Mouse (Mus musculus) kidney, embryonic 16.5 days (tissue): ENCODE data around the gene Il6st. TPM values are rescaled to one million over a fixed set of nuclear protein-coding genes. Genes with fewer than 3 reads are reported as not detected.
A peak's percentile ranks its signal among the peaks of the same experiment; 100 is the strongest.

Experiments
- ATAC-seq: fragments of 200-750 bp; cut with Nextera tagmentation; 2 replicates; pipeline ENCODE4 v1.8.0; 2017; ENCODE audit warnings: moderate TSS enrichment; ENCODE audit not compliant: low FRiP score, low TSS enrichment
- H3K27ac ChIP-seq: fragments of 300-500 bp; sonication (generic); 2 replicates; pipeline ENCODE4 v1.5.1; 2014; ENCODE audit warnings: low read length
- H3K27me3 ChIP-seq: fragments of 300-500 bp; sonication (generic); 2 replicates; pipeline ENCODE4 v1.6.1; 2014; ENCODE audit warnings: low read length, control low read depth, mixed read lengths; ENCODE audit not compliant: insufficient read depth
- H3K36me3 ChIP-seq: fragments of 300-500 bp; sonication (generic); 2 replicates; pipeline ENCODE4 v1.6.1; 2014; ENCODE audit warnings: low read length, control low read depth, mixed read lengths; ENCODE audit not compliant: insufficient read depth
- H3K4me1 ChIP-seq: fragments of 300-500 bp; sonication (generic); 2 replicates; pipeline ENCODE4 v1.6.1; 2014; ENCODE audit warnings: low read length, control low read depth, mixed read lengths; ENCODE audit not compliant: insufficient read depth
- H3K4me2 ChIP-seq: fragments of 300-500 bp; sonication (generic); replicated peaks from 2 replicates; pipeline ENCODE4 v1.6.1; 2014; ENCODE audit warnings: low read depth, low read length
- H3K4me3 ChIP-seq: fragments of 300-500 bp; sonication (generic); 2 replicates; pipeline ENCODE4 v1.5.1; 2014; ENCODE audit warnings: mild to moderate bottlenecking, low read length
- H3K9ac ChIP-seq: fragments of 300-500 bp; sonication (generic); replicated peaks from 2 replicates; pipeline ENCODE4 v1.6.1; 2014; ENCODE audit warnings: low read length
- H3K9me3 ChIP-seq: fragments of 300-500 bp; sonication (generic); 2 replicates; pipeline ENCODE4 v1.6.1; 2016; ENCODE audit warnings: low read length, control low read depth
- WGBS: fragments of 180-500 bp; shearing (Covaris S2); extraction: QIAGEN DNeasy Blood & Tissue Kit; methylation state at CpG from one replicate; pipeline ENCODE4 v1.1.7; 2014; 5-methylcytosine and 5-hydroxymethylcytosine counted together
- polyA plus RNA-seq: library from polyadenylated mRNA; unstranded; fragments of >200 nt; fragmentation: Nextera tagmentation; extraction: Ambion mirVana; gene quantifications from 2 replicates; pipeline ENCODE4 v1.2.1, GENCODE M21; 2015

Il6st gene
- polyA plus RNA-seq, 1 experiment from 2014 or later, result 40.3 TPM

GRCm38 (mm10) chr13:112464626-112465287 lies 887 bp downstream of the Il6st start:
- WGBS, result 3% methylated on average over 18 of the region's 18 CpGs
- peak overlapping the region; percentile 91 for H3K9ac ChIP-seq
- H3K27ac ChIP-seq, result peak overlapping the region; percentile 92
- peak overlapping the region; percentile 84 for H3K4me3 ChIP-seq
- peak overlapping the region; percentile 78 for H3K4me2 ChIP-seq
- H3K4me1 ChIP-seq, result peaks cover 15% of the 10 kb centered on the region
- H3K36me3 ChIP-seq, result no peaks in the 10 kb centered on the region
- no peaks in the 10 kb centered on the region for H3K9me3 ChIP-seq
- ATAC-seq, result no peak
- no peaks in the 10 kb centered on the region for H3K27me3 ChIP-seq

DNA sequence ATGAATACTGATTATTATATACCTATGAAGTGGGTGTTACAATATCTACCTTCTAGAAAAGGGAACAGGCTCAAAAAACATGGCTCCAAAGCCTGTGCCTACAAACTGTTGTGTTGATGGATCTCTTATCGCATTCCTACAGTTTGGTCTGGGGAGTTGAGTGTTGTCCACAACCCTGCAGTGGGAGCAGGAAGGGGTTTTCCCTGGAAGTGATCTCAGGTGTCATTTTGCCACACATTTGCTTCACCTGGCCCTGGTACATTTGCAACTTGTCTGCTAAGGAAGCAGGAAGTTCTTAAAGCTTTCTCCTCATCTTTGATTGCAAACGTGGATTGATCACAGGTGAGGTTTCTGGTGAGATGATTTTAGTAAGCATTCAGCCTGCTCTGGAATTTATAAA lies 1.7 kb downstream of the Il6st start:
- WGBS, result 59% methylated on average over 2 of the region's 2 CpGs
- H3K27me3 ChIP-seq, result no peaks in the 10 kb centered on the region
- no peak overlapping the region for H3K9ac ChIP-seq
- no peaks in the 10 kb centered on the region for H3K36me3 ChIP-seq
- no peaks in the 10 kb centered on the region for H3K9me3 ChIP-seq
- peak overlapping the region; percentile 20; the same call in 1 of the 2 replicates for H3K4me3 ChIP-seq
- H3K4me1 ChIP-seq, result peaks cover 12% of the 10 kb centered on the region
- no peak for ATAC-seq
- H3K4me2 ChIP-seq, result peak overlapping the region; percentile 40
- H3K27ac ChIP-seq, result no peak overlapping the region

DNA sequence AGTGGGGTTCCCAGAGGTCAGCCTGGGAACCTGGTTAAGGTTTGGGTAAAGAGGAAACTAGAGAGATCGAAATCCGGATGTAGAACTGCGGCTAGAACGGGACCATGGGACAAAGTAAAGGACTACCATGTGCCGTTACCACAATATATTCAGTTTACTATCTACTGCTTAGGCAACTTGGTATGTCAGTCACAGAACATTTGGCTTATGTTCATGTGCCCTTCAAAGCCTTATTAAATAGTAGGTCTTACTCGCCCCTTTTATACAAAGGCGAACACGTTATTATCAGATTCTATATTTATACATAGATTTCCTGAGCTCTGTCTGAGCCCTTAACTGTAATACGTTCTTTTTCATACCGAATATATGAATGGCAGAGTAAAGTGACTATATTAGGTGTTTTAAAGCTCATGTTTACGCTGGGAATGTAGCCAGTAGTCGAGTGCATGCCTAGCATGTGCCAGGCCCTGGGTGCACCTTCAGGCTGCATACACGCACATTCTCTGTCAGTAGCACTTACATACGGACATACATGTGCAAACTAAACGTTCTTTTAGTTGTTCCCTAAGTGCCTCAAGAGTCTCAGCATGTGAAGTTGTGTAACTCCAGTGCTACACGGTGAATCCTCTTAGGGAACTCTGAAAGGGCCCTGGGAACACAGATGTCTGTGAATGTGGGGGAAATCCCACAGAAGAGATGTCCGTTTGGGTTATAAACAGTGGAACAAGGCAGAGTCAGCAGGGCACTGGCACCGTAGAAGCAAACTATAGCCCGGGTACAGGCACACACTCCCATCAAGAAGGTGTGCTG lies 2.5 kb downstream of the Il6st start:
- Histone ChIP-seq H3K27me3 (no peaks in the 10 kb centered on the region), H3K4me2 (peak overlapping the region; percentile 40; the same call in 1 of the 2 replicates), H3K4me3 (no peak overlapping the region), H3K9me3 (no peaks in the 10 kb centered on the region), H3K36me3 (no peaks in the 10 kb centered on the region), H3K4me1 (peaks cover 12% of the 10 kb centered on the region), H3K9ac (no peak overlapping the region), H3K27ac (no peak overlapping the region)
- ATAC-seq, result no peak
- WGBS, result 84% methylated on average over 19 of the region's 19 CpGs

GRCm38 (mm10) chr13:112466946-112467255 lies 3.0 kb downstream of the Il6st start:
- H3K4me3 ChIP-seq, result no peak overlapping the region
- no peak overlapping the region for H3K9ac ChIP-seq
- no peak overlapping the region for H3K4me2 ChIP-seq
- H3K36me3 ChIP-seq, result no peaks in the 10 kb centered on the region
- 81% methylated on average over 3 of the region's 3 CpGs for WGBS
- peaks cover 12% of the 10 kb centered on the region for H3K4me1 ChIP-seq
- H3K27me3 ChIP-seq, result no peaks in the 10 kb centered on the region
- H3K27ac ChIP-seq, result no peak overlapping the region
- H3K9me3 ChIP-seq, result no peaks in the 10 kb centered on the region
- no peak for ATAC-seq

DNA sequence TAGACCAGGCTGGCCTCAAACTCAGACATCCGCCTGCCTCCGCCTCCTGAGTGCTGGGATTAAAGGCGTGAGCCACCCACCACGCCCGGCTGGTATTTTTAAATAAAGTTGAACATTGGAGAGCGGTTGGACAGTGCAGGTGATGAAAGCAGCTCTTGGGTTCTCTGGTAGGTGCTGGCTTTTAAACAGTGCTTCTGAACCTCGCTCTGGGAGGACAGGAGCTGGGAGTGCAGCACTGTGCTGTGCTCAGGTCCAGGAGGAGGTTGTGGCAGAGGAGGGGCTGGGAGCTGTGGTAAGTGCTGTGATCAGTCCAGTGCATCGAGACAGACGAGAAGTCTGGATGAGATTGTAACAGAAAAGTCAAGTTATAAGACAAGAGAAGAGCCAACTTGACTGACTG lies 3.5 kb downstream of the Il6st start:
- Histone ChIP-seq H3K4me1 (peaks cover 12% of the 10 kb centered on the region), H3K9ac (no peak overlapping the region), H3K27me3 (no peaks in the 10 kb centered on the region), H3K4me3 (no peak overlapping the region), H3K4me2 (no peak overlapping the region), H3K9me3 (no peaks in the 10 kb centered on the region), H3K36me3 (no peaks in the 10 kb centered on the region), H3K27ac (no peak overlapping the region)
- no peak for ATAC-seq
- 86% methylated on average over 9 of the region's 9 CpGs for WGBS

DNA sequence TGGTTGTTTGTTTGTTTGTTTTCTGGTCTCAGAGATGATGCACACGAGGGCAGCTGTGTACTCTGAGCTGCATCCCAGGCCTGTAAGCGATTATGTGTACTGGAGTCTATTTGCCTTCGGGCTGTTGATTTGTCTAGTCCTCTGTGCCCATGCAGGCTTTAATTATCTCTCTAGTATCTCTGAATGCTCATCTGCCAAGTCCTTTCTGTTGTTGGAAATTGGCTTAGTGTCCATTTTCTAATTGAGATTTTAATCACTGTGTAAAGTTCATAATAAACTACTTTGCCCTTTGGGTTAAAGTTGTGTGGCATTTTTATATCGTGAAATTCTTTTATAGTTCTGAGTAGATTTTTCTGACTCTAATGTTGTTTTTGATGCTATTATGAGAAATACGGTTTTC lies 5.6 kb downstream of the Il6st start:
- Histone ChIP-seq H3K9ac (no peak overlapping the region), H3K4me2 (no peak overlapping the region), H3K4me1 (peaks cover 7% of the 10 kb centered on the region)

DNA sequence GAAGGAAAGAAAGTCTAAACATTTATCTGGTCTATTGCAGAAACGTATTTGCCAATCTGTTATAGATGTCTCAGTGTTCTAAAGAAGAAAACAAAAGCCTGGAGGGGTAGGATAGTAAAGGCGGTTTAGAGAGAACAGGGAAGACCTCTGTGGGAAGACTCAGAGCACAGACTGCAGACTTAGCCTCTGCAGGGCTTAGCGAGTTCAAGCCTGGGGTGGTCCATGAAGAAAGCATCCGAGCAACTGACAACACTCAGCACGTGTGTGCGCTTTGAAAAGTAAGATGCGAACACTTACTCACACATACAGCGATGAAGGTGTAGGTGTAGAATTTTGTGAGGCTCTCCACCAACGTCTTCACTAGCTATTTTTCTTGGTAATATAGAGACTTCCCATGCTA lies 7.3 kb downstream of the Il6st start:
- H3K9ac ChIP-seq, result no peak overlapping the region

More for the DNA sequence above, 5.6 kb downstream of the Il6st start:
- 81% methylated on average over 5 of the region's 5 CpGs for WGBS
- Histone ChIP-seq H3K9me3 (no peaks in the 10 kb centered on the region), H3K4me3 (no peak overlapping the region), H3K27ac (no peak overlapping the region), H3K27me3 (no peaks in the 10 kb centered on the region), H3K36me3 (no peaks in the 10 kb centered on the region)
- no peak for ATAC-seq

GRCm38 (mm10) chr13:112472401-112473023 lies 8.6 kb downstream of the Il6st start:
- no peak overlapping the region for H3K27ac ChIP-seq
- H3K4me2 ChIP-seq, result no peak overlapping the region
- WGBS, result 78% methylated on average over 17 of the region's 19 CpGs
- H3K27me3 ChIP-seq, result no peaks in the 10 kb centered on the region
- no peak overlapping the region for H3K4me3 ChIP-seq
- 0 out of 2 replicates have a peak, but pooled peaks cover 3% of the 10 kb centered on the region for H3K9me3 ChIP-seq
- peaks cover 2% of the 10 kb centered on the region for H3K4me1 ChIP-seq
- peaks cover 15% of the 10 kb centered on the region for H3K36me3 ChIP-seq
- H3K9ac ChIP-seq, result no peak overlapping the region
- no peak for ATAC-seq

More for the DNA sequence above, 7.3 kb downstream of the Il6st start:
- Histone ChIP-seq H3K27me3 (no peaks in the 10 kb centered on the region), H3K27ac (no peak overlapping the region), H3K4me3 (no peak overlapping the region), H3K4me1 (peaks cover 4% of the 10 kb centered on the region), H3K36me3 (peaks cover 10% of the 10 kb centered on the region), H3K4me2 (no peak overlapping the region), H3K9me3 (0 out of 2 replicates have a peak, but pooled peaks cover 2% of the 10 kb centered on the region)
- ATAC-seq, result no peak
- 89% methylated on average over 9 of the region's 9 CpGs for WGBS

DNA sequence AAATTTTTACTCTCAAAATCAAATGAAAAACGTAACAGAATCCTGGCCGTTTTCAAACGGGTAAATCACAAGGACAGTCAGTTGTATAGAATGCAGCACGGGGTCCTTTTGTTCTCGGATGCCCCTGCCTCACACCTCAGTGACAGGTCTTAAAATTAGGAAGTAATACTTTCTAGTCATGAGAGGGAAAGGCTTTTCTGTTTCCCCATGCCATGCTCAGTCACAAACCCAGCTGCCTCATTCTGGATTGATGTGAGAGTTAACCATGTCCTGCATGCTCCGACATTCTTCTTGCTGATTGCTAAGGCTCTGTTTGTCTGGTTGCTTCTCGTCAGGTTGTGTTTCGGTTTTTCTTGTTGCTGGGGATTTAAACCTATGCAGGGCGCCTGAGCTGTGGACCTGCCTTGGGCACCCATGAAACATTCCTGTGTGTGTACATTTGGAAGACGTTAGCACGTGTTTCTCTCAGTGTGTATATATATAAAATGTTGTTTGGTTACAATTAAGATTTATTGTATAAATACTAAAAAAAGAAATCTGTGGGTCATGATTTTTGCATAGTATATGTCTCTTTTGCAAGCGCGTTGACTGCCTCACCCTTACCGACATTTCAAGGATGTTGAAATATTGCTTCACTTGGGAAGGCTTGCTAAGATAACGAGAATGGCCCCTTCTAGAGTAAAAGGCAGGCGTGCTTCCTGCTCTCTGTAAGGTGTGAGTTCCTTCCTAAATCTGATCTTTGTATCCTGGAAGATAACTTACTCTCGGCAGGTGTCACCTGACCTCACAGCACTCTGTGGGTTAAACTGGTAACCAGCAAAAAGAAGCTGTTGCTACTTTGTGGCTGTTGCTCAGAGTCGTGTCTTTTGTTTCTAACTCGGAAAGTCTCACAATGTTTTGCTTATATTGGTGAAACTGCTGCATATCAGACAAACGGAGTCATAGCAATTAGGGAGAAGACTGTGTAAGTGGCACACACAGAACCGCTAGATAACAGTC lies 10.2 kb downstream of the Il6st start:
- H3K4me2 ChIP-seq, result no peak overlapping the region
- peaks cover 16% of the 10 kb centered on the region for H3K36me3 ChIP-seq
- no peak for ATAC-seq
- 59% methylated on average over 21 of the region's 21 CpGs for WGBS
- no peaks in the 10 kb centered on the region for H3K4me1 ChIP-seq
- no peak overlapping the region for H3K27ac ChIP-seq
- H3K9ac ChIP-seq, result no peak overlapping the region
- H3K27me3 ChIP-seq, result no peaks in the 10 kb centered on the region
- 0 out of 2 replicates have a peak, but pooled peaks cover 3% of the 10 kb centered on the region for H3K9me3 ChIP-seq
- H3K4me3 ChIP-seq, result no peak overlapping the region
